Mouse (Mus musculus) forebrain, embryonic 15.5 days (tissue): ENCODE measurements at regions not wholly inside any gene's neighbourhood (a gene's known extent, or its start where the extent isn't known, plus 50 kb on each side); places are given as distances from the start of the nearest gene placed in this dataset.

Experiments
- ATAC-seq: fragments of 200-750 bp; cut with Nextera tagmentation; replicated peaks from 2 replicates; pipeline ENCODE4 v1.8.0; 2017; ENCODE audit warnings: mild to moderate bottlenecking, moderate TSS enrichment, moderate library complexity
- H3K27ac ChIP-seq: fragments of 300-500 bp; sonication (generic); replicated peaks from 2 replicates; pipeline ENCODE4 v1.5.1; 2015; ENCODE audit warnings: mild to moderate bottlenecking, inconsistent platforms
- H3K27me3 ChIP-seq: fragments of 300-500 bp; sonication (generic); 2 replicates; pipeline ENCODE4 v1.6.1; 2015; ENCODE audit warnings: inconsistent platforms
- H3K36me3 ChIP-seq: fragments of 300-500 bp; sonication (generic); 2 replicates; pipeline ENCODE4 v1.6.1; 2015; ENCODE audit warnings: mild to moderate bottlenecking, inconsistent platforms
- H3K4me1 ChIP-seq: fragments of 300-500 bp; sonication (generic); 2 replicates; pipeline ENCODE4 v1.6.1; 2015; ENCODE audit warnings: inconsistent platforms
- H3K4me2 ChIP-seq: fragments of 300-500 bp; sonication (generic); replicated peaks from 2 replicates; pipeline ENCODE4 v1.6.1; 2015; ENCODE audit warnings: mild to moderate bottlenecking, inconsistent platforms
- H3K4me3 ChIP-seq: fragments of 300-500 bp; sonication (generic); 2 replicates; pipeline ENCODE4 v1.5.1; 2015; ENCODE audit warnings: mild to moderate bottlenecking, inconsistent platforms
- H3K9ac ChIP-seq: fragments of 300-500 bp; sonication (generic); replicated peaks from 2 replicates; pipeline ENCODE4 v1.6.1; 2015; ENCODE audit warnings: mild to moderate bottlenecking, inconsistent platforms
- H3K9me3 ChIP-seq: fragments of 300-500 bp; sonication (generic); 2 replicates; pipeline ENCODE4 v1.6.1; 2016; ENCODE audit warnings: inconsistent platforms
- WGBS: fragments of 180-500 bp; shearing (Covaris S2); methylation state at CpG from one replicate; pipeline ENCODE4 v1.1.7; 2015; ENCODE audit warnings: mixed read lengths; 5-methylcytosine and 5-hydroxymethylcytosine counted together

DNA sequence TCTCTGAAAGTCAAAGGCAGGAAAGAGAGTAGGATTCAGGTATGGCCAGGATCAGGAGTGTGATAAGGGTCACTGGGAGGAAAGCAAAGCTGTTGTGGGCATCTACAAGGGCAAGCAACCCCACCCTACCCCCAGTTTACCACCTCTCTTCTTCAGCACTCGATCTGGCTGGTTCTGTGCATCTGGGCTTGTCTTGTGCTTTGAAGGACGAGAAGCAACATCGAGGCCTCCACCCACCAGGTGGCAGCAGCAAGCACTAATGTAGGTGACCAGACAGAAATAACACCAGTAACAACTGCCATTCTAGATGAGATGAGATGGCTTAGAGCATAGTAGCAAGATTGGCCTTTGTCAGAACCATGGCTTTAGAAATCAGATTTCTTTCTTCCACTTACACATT is 507.2 kb upstream of the Sox11 start:
- no peak for ATAC-seq
- WGBS = 88% methylated on average over 3 of the region's 3 CpGs
- H3K36me3 ChIP-seq = no peaks in the 10 kb centered on the region

DNA sequence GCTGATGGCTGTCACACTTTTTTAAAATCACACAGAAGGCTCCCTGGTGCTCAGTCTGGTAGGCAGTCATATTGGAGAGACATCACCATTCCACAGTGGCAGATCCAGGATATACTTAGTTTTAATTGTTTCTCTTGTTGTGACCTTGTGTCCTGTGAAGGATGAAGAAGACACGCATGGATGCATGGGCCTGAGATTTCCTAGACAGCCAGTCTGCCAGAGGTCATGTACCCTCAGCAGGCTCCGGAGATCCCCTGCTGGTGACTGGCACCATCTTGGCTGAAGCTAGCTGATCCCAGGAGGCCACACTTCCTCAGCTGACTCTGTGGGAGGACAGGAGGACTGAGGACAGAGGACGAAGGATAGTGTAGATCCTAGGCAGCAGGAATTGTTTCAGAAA is 506.7 kb upstream of the Sox11 start:
- Histone ChIP-seq H3K4me3 (no peak overlapping the region), H3K27me3 (no peaks in the 10 kb centered on the region), H3K4me1 (no peaks in the 10 kb centered on the region), H3K36me3 (no peaks in the 10 kb centered on the region), H3K4me2 (no peak overlapping the region), H3K9ac (no peak overlapping the region), H3K9me3 (no peaks in the 10 kb centered on the region), H3K27ac (no peak overlapping the region)
- ATAC-seq = no peak
- 78% methylated on average over 3 of the region's 3 CpGs for WGBS

More for the DNA sequence above, 507.2 kb upstream of the Sox11 start:
- no peak overlapping the region for H3K27ac ChIP-seq
- H3K4me3 ChIP-seq = no peak overlapping the region
- no peaks in the 10 kb centered on the region for H3K9me3 ChIP-seq
- no peaks in the 10 kb centered on the region for H3K27me3 ChIP-seq
- H3K4me1 ChIP-seq = no peaks in the 10 kb centered on the region
- H3K9ac ChIP-seq = no peak overlapping the region
- no peak overlapping the region for H3K4me2 ChIP-seq

DNA sequence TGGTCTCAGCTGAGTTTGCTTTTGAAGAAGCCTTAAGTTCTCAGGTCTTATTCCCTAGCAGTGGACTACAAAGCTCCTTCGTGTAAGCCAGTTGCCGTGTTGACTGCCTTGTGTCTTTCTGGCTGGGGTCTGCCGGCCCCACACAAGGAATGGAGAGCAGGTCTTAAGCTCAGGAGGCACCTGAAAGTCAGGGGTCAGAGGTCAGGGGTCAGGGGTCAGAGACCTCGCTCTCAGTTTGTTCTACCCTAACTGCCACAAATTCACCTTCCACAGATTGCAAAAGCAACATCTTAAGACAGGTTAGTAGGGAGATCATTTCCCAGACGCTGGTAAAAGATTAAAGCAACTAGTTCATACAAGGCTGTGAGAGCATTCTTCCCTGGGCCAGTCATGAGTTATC is 505.8 kb upstream of the Sox11 start:
- no peak for ATAC-seq
- no peaks in the 10 kb centered on the region for H3K4me1 ChIP-seq
- no peaks in the 10 kb centered on the region for H3K9me3 ChIP-seq
- no peak overlapping the region for H3K4me2 ChIP-seq
- no peak overlapping the region for H3K4me3 ChIP-seq
- no peaks in the 10 kb centered on the region for H3K27me3 ChIP-seq
- WGBS = 79% methylated on average over 5 of the region's 5 CpGs
- no peaks in the 10 kb centered on the region for H3K36me3 ChIP-seq
- no peak overlapping the region for H3K27ac ChIP-seq
- no peak overlapping the region for H3K9ac ChIP-seq

DNA sequence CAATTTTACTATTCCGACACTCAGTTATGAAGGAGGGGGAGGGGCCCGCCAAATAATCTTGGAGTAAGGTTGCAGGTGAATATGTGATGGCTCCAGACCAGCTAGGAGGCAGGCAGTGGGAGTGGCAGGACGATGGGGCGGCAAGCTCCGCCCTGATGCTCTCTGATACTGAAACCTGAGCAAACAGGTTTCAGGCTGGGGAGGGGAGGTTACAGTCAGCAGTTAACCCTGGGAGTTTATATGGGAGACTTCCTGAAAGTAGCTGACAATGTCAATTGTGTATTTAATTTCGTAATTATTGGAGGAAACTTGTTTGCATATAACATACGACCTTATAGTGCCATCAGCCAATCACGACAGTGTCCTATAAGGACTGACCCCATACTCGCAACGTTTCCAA is 505.0 kb upstream of the Sox11 start:
- no peaks in the 10 kb centered on the region for H3K27me3 ChIP-seq
- H3K36me3 ChIP-seq = no peaks in the 10 kb centered on the region
- no peak overlapping the region for H3K9ac ChIP-seq
- H3K27ac ChIP-seq = no peak overlapping the region
- H3K4me1 ChIP-seq = no peaks in the 10 kb centered on the region
- WGBS = 73% methylated on average over 10 of the region's 10 CpGs
- no peak overlapping the region for H3K4me3 ChIP-seq
- ATAC-seq = no peak
- no peaks in the 10 kb centered on the region for H3K9me3 ChIP-seq
- H3K4me2 ChIP-seq = no peak overlapping the region

- Histone ChIP-seq H3K4me1 (no peaks in the 10 kb centered on the region), H3K4me3 (no peak overlapping the region), H3K9me3 (no peaks in the 10 kb centered on the region), H3K4me2 (no peak overlapping the region), H3K36me3 (no peaks in the 10 kb centered on the region), H3K9ac (no peak overlapping the region), H3K27me3 (no peaks in the 10 kb centered on the region), H3K27ac (no peak overlapping the region)
- ATAC-seq = no peak
Observed at GRCm38 (mm10) chr12:27844958-27845357, 502.6 kb upstream of the Sox11 start.

GRCm38 (mm10) chr12:27838955-27839354 is 496.6 kb upstream of the Sox11 start:
- H3K4me3 ChIP-seq = no peak overlapping the region
- H3K9me3 ChIP-seq = no peaks in the 10 kb centered on the region
- no peaks in the 10 kb centered on the region for H3K27me3 ChIP-seq
- peak; percentile 53; the same call in 1 of the 2 replicates for ATAC-seq
- H3K27ac ChIP-seq = peak overlapping the region; percentile 68
- H3K9ac ChIP-seq = no peak overlapping the region
- no peak overlapping the region for H3K4me2 ChIP-seq
- no peaks in the 10 kb centered on the region for H3K36me3 ChIP-seq
- peaks cover 10% of the 10 kb centered on the region; the same call in 1 of the 2 replicates for H3K4me1 ChIP-seq

DNA sequence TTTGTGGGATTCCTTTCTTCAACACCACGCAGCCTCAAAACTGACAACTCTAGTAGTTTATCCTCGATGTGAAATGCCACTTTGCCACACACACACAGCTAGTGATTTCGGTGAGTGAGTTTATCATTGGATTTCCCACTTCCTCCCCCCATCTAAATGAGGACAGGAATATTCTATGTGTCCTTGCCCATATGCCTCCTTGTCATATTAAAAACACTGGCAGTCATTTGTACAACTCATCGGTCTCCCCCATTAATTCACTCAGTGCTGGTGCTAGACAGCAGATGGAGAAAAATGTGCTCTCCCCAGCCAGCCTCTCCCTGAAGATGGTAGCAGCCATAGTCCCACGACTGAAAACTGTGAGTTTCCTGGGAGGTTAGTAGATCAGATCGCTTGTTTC is 496.0 kb upstream of the Sox11 start:
- H3K9me3 ChIP-seq = no peaks in the 10 kb centered on the region
- peak overlapping the region; percentile 68 for H3K27ac ChIP-seq
- peaks cover 10% of the 10 kb centered on the region; the same call in 1 of the 2 replicates for H3K4me1 ChIP-seq
- no peak overlapping the region for H3K4me3 ChIP-seq
- no peaks in the 10 kb centered on the region for H3K27me3 ChIP-seq
- no peak overlapping the region for H3K4me2 ChIP-seq
- ATAC-seq = peak; percentile 89
- no peaks in the 10 kb centered on the region for H3K36me3 ChIP-seq
- 50% methylated on average over 6 of the region's 6 CpGs for WGBS
- H3K9ac ChIP-seq = no peak overlapping the region

- H3K4me1 ChIP-seq = no peaks in the 10 kb centered on the region
- H3K9me3 ChIP-seq = no peaks in the 10 kb centered on the region
- no peaks in the 10 kb centered on the region for H3K36me3 ChIP-seq
- no peak overlapping the region for H3K9ac ChIP-seq
- no peak for ATAC-seq
- WGBS = 77% methylated on average over 5 of the region's 5 CpGs
- no peak overlapping the region for H3K27ac ChIP-seq
- no peak overlapping the region for H3K4me2 ChIP-seq
- no peaks in the 10 kb centered on the region for H3K27me3 ChIP-seq
- H3K4me3 ChIP-seq = no peak overlapping the region
Observed at GRCm38 (mm10) chr12:27826208-27826607, 483.8 kb upstream of the Sox11 start.

DNA sequence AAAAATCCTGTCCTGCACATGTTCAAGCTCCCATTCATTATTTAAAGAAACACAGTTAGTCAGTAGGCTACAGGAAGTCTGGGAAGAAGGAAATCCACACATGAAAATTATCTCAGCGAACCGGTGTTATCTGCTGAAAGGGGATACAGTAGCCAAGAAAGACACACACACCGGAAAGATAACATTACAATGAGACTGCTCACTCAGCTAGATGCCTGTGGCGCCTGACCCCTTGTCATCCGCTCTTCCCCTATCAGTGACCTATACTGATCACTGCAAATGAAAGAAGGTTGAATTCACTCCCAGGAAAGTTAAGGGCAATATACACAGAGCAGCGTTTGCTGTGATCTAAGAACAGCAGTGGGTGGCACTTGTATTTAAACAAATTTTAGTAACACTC is 481.0 kb upstream of the Sox11 start:
- H3K27ac ChIP-seq = no peak overlapping the region
- WGBS = 92% methylated on average over 6 of the region's 6 CpGs
- H3K4me3 ChIP-seq = no peak overlapping the region
- H3K9me3 ChIP-seq = no peaks in the 10 kb centered on the region
- no peaks in the 10 kb centered on the region for H3K27me3 ChIP-seq
- H3K4me2 ChIP-seq = no peak overlapping the region
- 0 out of 2 replicates have a peak, but pooled peaks cover under 1% of the 10 kb centered on the region for H3K4me1 ChIP-seq
- ATAC-seq = no peak
- H3K36me3 ChIP-seq = no peaks in the 10 kb centered on the region
- no peak overlapping the region for H3K9ac ChIP-seq

DNA sequence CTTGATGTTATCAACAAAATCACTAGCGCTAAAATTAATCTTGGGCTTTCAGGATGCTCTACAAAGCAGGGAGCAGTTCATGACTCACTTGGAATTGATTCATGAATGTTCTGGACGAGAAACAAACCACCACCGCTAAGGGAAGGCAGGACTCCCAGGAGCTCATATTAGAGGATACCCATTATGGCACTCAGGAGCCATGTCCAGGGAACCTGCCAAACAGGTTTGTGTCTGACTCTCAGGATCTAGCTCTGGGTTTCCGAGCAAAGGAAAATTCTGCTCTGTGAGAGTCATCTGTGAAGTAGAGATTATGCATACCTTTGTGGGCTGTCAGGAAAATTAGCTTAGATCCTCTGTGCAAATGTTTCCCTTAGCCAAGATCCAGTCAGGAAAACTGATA is 454.3 kb upstream of the Sox11 start:
- H3K27me3 ChIP-seq = no peaks in the 10 kb centered on the region
- no peak overlapping the region for H3K9ac ChIP-seq
- H3K4me3 ChIP-seq = no peak overlapping the region
- no peak overlapping the region for H3K27ac ChIP-seq
- H3K9me3 ChIP-seq = no peaks in the 10 kb centered on the region
- WGBS = 94% methylated on average over 4 of the region's 4 CpGs
- H3K4me1 ChIP-seq = no peaks in the 10 kb centered on the region
- ATAC-seq = no peak
- no peaks in the 10 kb centered on the region for H3K36me3 ChIP-seq
- H3K4me2 ChIP-seq = no peak overlapping the region

GRCm38 (mm10) chr12:27786716-27787291 is 444.4 kb upstream of the Sox11 start:
- WGBS = 73% methylated on average over 3 of the region's 3 CpGs

GRCm38 (mm10) chr12:27780801-27781200 is 438.4 kb upstream of the Sox11 start:
- Histone ChIP-seq H3K27me3 (no peaks in the 10 kb centered on the region), H3K4me3 (no peak overlapping the region), H3K36me3 (no peaks in the 10 kb centered on the region), H3K4me1 (no peaks in the 10 kb centered on the region), H3K27ac (no peak overlapping the region), H3K9ac (no peak overlapping the region), H3K9me3 (no peaks in the 10 kb centered on the region), H3K4me2 (no peak overlapping the region)
- 86% methylated on average over 1 of the region's 1 CpGs for WGBS
- no peak for ATAC-seq

More at GRCm38 (mm10) chr12:27786716-27787291, 444.4 kb upstream of the Sox11 start:
- ATAC-seq = no peak
- Histone ChIP-seq H3K36me3 (no peaks in the 10 kb centered on the region), H3K9ac (no peak overlapping the region), H3K9me3 (no peaks in the 10 kb centered on the region), H3K4me2 (no peak overlapping the region), H3K4me1 (no peaks in the 10 kb centered on the region), H3K27me3 (no peaks in the 10 kb centered on the region), H3K4me3 (no peak overlapping the region), H3K27ac (no peak overlapping the region)

- no peaks in the 10 kb centered on the region for H3K36me3 ChIP-seq
- H3K4me1 ChIP-seq = no peaks in the 10 kb centered on the region
- no peak for ATAC-seq
- no peaks in the 10 kb centered on the region for H3K27me3 ChIP-seq
- no peak overlapping the region for H3K9ac ChIP-seq
- no peak overlapping the region for H3K27ac ChIP-seq
- H3K9me3 ChIP-seq = no peaks in the 10 kb centered on the region
- no peak overlapping the region for H3K4me2 ChIP-seq
- H3K4me3 ChIP-seq = no peak overlapping the region
- WGBS = 96% methylated on average over 1 of the region's 1 CpGs
Observed at GRCm38 (mm10) chr12:27765948-27766347, 423.6 kb upstream of the Sox11 start.
